Mouse (Mus musculus) stomach, embryonic 16.5 days (tissue): ENCODE results near the gene Scn8a. TPM values are rescaled to one million over a fixed set of nuclear protein-coding genes. Genes with fewer than 3 reads are reported as not detected.

Experiments used
- ATAC-seq: fragments of 200-750 bp; cut with Nextera tagmentation; 2 replicates; pipeline ENCODE4 v1.8.0; 2017; ENCODE audit warnings: moderate number of reproducible peaks, moderate TSS enrichment; ENCODE audit not compliant: insufficient read depth, low FRiP score
- H3K27ac ChIP-seq: fragments of 300-500 bp; sonication (generic); 2 replicates; pipeline ENCODE4 v1.5.1; 2014; ENCODE audit warnings: low read length
- H3K27me3 ChIP-seq: fragments of 300-500 bp; sonication (generic); 2 replicates; pipeline ENCODE4 v1.6.1; 2014; ENCODE audit warnings: low read length, control low read depth, mixed read lengths; ENCODE audit not compliant: control insufficient read depth, insufficient read depth
- H3K36me3 ChIP-seq: fragments of 300-500 bp; sonication (generic); 2 replicates; pipeline ENCODE4 v1.6.1; 2014; ENCODE audit warnings: low read length; ENCODE audit not compliant: control insufficient read depth, insufficient read depth
- H3K4me1 ChIP-seq: fragments of 300-500 bp; sonication (generic); 2 replicates; pipeline ENCODE4 v1.6.1; 2014; ENCODE audit warnings: low read length, control low read depth, mixed read lengths; ENCODE audit not compliant: control insufficient read depth, insufficient read depth
- H3K4me2 ChIP-seq: fragments of 300-500 bp; sonication (generic); 2 replicates; pipeline ENCODE4 v1.6.1; 2014; ENCODE audit warnings: low read depth, low read length, mixed read lengths
- H3K4me3 ChIP-seq: fragments of 300-500 bp; sonication (generic); replicated peaks from 2 replicates; pipeline ENCODE4 v1.5.1; 2014; ENCODE audit warnings: mild to moderate bottlenecking, low read length
- H3K9ac ChIP-seq: fragments of 300-500 bp; sonication (generic); 2 replicates; pipeline ENCODE4 v1.6.1; 2014; ENCODE audit warnings: low read length
- H3K9me3 ChIP-seq: fragments of 300-500 bp; sonication (generic); replicated peaks from 2 replicates; pipeline ENCODE4 v1.6.1; 2016; ENCODE audit warnings: low read length, control low read depth; ENCODE audit not compliant: control insufficient read depth
- WGBS: fragments of 180-500 bp; shearing (Covaris S2); extraction: QIAGEN DNeasy Blood & Tissue Kit; methylation state at CpG from one replicate; pipeline ENCODE4 v1.1.7; 2014; 5-methylcytosine and 5-hydroxymethylcytosine counted together
- polyA plus RNA-seq: library from polyadenylated mRNA; unstranded; fragments of >200 nt; fragmentation: Nextera tagmentation; extraction: Ambion mirVana; gene quantifications from 2 replicates; pipeline ENCODE4 v1.2.1, GENCODE M21; 2015

Gene Scn8a
- polyA plus RNA-seq, 1 experiment from 2014 or later, result 0.97 TPM

GRCm38 (mm10) chr15:101078731-101079156 lies 209.1 kb downstream of the Scn8a start:
- WGBS, result 2% methylated on average over 30 of the region's 30 CpGs
- peak overlapping the region; percentile 74 for H3K4me3 ChIP-seq
- peaks cover 36% of the 10 kb centered on the region for H3K4me1 ChIP-seq
- peak overlapping the region; percentile 88 for H3K27ac ChIP-seq
- peak overlapping the region; percentile 96 for H3K9ac ChIP-seq
- no peaks in the 10 kb centered on the region for H3K36me3 ChIP-seq
- H3K4me2 ChIP-seq, result peak overlapping the region; percentile 89
- ATAC-seq, result peak; percentile 81
- no peaks in the 10 kb centered on the region for H3K9me3 ChIP-seq
- no peaks in the 10 kb centered on the region for H3K27me3 ChIP-seq

DNA sequence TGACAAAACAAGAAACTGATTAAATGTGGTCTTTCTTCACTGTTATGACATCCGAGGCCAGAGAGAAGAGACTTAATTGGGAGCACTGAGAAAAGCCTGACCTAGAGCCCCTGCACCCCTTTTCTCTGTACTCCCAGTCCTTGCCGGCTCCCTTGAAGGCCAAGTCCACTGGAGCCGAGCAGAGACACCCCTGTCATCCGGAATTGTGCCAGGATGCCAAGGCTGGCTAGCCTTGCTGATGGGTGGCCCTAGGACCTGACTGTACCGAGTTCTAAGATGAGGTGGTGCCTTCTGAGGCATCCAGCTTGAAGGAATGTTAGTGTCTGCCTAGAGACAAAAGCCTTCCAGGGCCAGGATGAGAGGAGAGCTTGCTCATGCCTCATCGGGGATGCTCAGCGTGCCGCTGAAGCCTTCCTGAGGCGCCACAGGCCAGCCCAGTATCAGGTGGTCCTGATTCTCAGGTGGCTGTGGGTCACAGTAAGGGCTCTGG lies 210.4 kb downstream of the Scn8a start:
- Histone ChIP-seq H3K4me2 (no peak overlapping the region), H3K9ac (no peak overlapping the region), H3K36me3 (no peaks in the 10 kb centered on the region), H3K27ac (no peak overlapping the region), H3K9me3 (no peaks in the 10 kb centered on the region), H3K27me3 (no peaks in the 10 kb centered on the region), H3K4me1 (peaks cover 34% of the 10 kb centered on the region), H3K4me3 (no peak overlapping the region)
- ATAC-seq, result no peak
- WGBS, result 81% methylated on average over 9 of the region's 9 CpGs

GRCm38 (mm10) chr15:101081035-101081548 lies 211.4 kb downstream of the Scn8a start:
- H3K4me3 ChIP-seq, result no peak overlapping the region
- 73% methylated on average over 7 of the region's 7 CpGs for WGBS
- H3K4me2 ChIP-seq, result no peak overlapping the region
- H3K4me1 ChIP-seq, result peaks cover 24% of the 10 kb centered on the region
- no peak overlapping the region for H3K9ac ChIP-seq
- no peak for ATAC-seq
- no peaks in the 10 kb centered on the region for H3K36me3 ChIP-seq
- no peak overlapping the region for H3K27ac ChIP-seq
- no peaks in the 10 kb centered on the region for H3K27me3 ChIP-seq
- H3K9me3 ChIP-seq, result no peaks in the 10 kb centered on the region

GRCm38 (mm10) chr15:101082236-101082635 lies 212.6 kb downstream of the Scn8a start:
- Histone ChIP-seq H3K4me1 (peaks cover 14% of the 10 kb centered on the region), H3K27ac (peak overlapping the region; percentile 36; the same call in 1 of the 2 replicates), H3K4me2 (no peak overlapping the region), H3K9ac (no peak overlapping the region), H3K27me3 (no peaks in the 10 kb centered on the region), H3K9me3 (no peaks in the 10 kb centered on the region), H3K36me3 (no peaks in the 10 kb centered on the region), H3K4me3 (no peak overlapping the region)
- no peak for ATAC-seq
- 49% methylated on average over 4 of the region's 4 CpGs for WGBS

GRCm38 (mm10) chr15:101084499-101084898 lies 214.8 kb downstream of the Scn8a start:
- Histone ChIP-seq H3K9ac (no peak overlapping the region), H3K4me1 (peaks cover 14% of the 10 kb centered on the region), H3K36me3 (no peaks in the 10 kb centered on the region), H3K27me3 (no peaks in the 10 kb centered on the region), H3K4me2 (no peak overlapping the region), H3K9me3 (no peaks in the 10 kb centered on the region), H3K27ac (no peak overlapping the region), H3K4me3 (no peak overlapping the region)
- ATAC-seq, result no peak
- WGBS, result 70% methylated on average over 10 of the region's 10 CpGs

DNA sequence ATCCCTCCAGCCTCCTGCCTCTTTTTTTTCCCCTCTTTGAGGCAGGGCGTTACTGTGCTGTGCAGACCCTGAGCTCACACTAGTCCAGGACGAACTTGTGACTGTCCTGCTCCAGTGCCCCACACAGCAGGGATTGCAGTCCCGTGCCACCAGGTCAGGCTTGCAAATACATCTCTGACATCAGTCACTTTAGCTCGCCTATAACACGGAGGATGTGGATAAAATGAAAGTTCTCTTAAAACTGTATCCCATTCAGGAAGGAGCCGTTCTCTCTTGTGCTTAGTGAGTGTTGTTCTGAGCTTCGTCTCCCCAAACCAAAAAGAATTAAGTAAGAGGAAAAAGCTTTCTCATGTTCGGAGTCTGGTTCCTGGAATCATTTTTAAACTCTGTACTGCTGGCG lies 216.8 kb downstream of the Scn8a start:
- no peak overlapping the region for H3K4me3 ChIP-seq
- H3K27me3 ChIP-seq, result no peaks in the 10 kb centered on the region
- H3K4me2 ChIP-seq, result no peak overlapping the region
- no peaks in the 10 kb centered on the region for H3K36me3 ChIP-seq
- no peak for ATAC-seq
- H3K9me3 ChIP-seq, result no peaks in the 10 kb centered on the region
- no peak overlapping the region for H3K27ac ChIP-seq
- no peak overlapping the region for H3K9ac ChIP-seq
- 59% methylated on average over 9 of the region's 9 CpGs for WGBS
- H3K4me1 ChIP-seq, result peaks cover 10% of the 10 kb centered on the region

- WGBS, result 64% methylated on average over 3 of the region's 3 CpGs
- Histone ChIP-seq H3K9ac (no peak overlapping the region), H3K27ac (no peak overlapping the region), H3K36me3 (no peaks in the 10 kb centered on the region), H3K9me3 (no peaks in the 10 kb centered on the region), H3K4me2 (no peak overlapping the region), H3K27me3 (no peaks in the 10 kb centered on the region), H3K4me3 (no peak overlapping the region), H3K4me1 (peaks cover 5% of the 10 kb centered on the region)
- ATAC-seq, result no peak
Measured at GRCm38 (mm10) chr15:101086956-101087355, 217.3 kb downstream of the Scn8a start.

GRCm38 (mm10) chr15:101088291-101088690 lies 218.6 kb downstream of the Scn8a start:
- H3K27me3 ChIP-seq, result no peaks in the 10 kb centered on the region
- H3K9me3 ChIP-seq, result no peaks in the 10 kb centered on the region
- no peak overlapping the region for H3K4me2 ChIP-seq
- H3K9ac ChIP-seq, result no peak overlapping the region
- 72% methylated on average over 4 of the region's 4 CpGs for WGBS
- peaks cover 6% of the 10 kb centered on the region; the same call in 1 of the 2 replicates for H3K4me1 ChIP-seq
- ATAC-seq, result no peak
- H3K4me3 ChIP-seq, result no peak overlapping the region
- H3K36me3 ChIP-seq, result no peaks in the 10 kb centered on the region
- no peak overlapping the region for H3K27ac ChIP-seq

GRCm38 (mm10) chr15:101091551-101091950 lies 221.9 kb downstream of the Scn8a start:
- Histone ChIP-seq H3K9ac (no peak overlapping the region), H3K9me3 (no peaks in the 10 kb centered on the region), H3K4me3 (no peak overlapping the region), H3K36me3 (no peaks in the 10 kb centered on the region), H3K4me1 (peaks cover 6% of the 10 kb centered on the region; the same call in 1 of the 2 replicates), H3K27ac (no peak overlapping the region), H3K27me3 (no peaks in the 10 kb centered on the region), H3K4me2 (no peak overlapping the region)
- 93% methylated on average over 8 of the region's 8 CpGs for WGBS
- no peak for ATAC-seq
